Mouse (Mus musculus) kidney, adult 2 months (tissue): ENCODE measurements around the gene Ftsj1.

Experiments
- CTCF ChIP-seq: fragments of 200-500 bp; conservative IDR thresholded peaks from 2 replicates; pipeline ENCODE4 v1.5.1; 2011; ENCODE audit warnings: low read depth, mild to moderate bottlenecking, control low read depth, low read length, moderate library complexity, mixed read lengths; ENCODE audit not compliant: insufficient read depth, insufficient read length
- POLR2A ChIP-seq: fragments of 200-500 bp; IDR thresholded peaks from one replicate; pipeline ENCODE4 v1.6.1; 2011; ENCODE audit warnings: low read depth, low read length, control low read depth

- TF ChIP-seq POLR2A (no peak), CTCF (no peak)
Measured at GRCm38 (mm10) chrX:8209720-8210119, 42.5 kb downstream of the Ftsj1 start.
